Mouse (Mus musculus) testis, postnatal 14 days (tissue): Measurements from ENCODE around the gene Tbx19.

Source experiments
- DNase-seq: peaks from one replicate; pipeline ENCODE4 v3.0.0; 2021; ENCODE audit warnings: low spot score

The Tbx19 gene

DNA sequence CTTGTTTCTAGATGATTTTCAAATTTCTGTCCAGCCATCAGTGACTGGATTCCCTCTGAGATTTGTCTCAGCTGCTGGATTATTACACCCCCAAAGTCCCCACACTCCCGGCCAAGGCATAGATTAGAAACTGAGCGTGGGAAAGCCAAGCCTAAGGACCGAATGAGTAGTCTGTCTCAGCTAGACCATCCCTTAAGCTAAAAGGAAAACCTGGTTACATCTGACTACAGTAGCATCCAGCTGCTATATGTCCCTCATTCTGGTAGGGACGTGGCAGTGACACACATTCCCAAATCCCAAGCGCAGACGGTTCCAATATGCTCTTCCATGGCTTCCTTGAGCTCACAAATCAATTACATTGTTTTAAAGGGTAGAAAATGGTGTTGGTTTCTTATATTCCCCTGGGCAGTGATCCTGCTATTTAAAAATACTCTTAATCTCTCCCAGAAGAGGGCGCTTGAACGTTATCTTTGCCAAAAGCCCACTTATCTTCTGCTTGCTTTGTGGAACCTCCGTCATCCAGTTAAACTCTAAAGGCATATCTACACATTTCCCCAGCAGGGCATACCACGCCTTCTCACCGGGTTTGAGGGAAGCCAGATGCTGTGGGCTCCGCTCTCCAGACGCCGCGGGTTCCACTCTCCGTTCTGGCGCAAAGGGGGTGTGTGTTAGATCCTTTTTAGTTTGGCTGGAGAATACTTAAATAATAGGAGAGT, 46.0 kb downstream of the Tbx19 start:
- DNase-seq: no peak

DNA sequence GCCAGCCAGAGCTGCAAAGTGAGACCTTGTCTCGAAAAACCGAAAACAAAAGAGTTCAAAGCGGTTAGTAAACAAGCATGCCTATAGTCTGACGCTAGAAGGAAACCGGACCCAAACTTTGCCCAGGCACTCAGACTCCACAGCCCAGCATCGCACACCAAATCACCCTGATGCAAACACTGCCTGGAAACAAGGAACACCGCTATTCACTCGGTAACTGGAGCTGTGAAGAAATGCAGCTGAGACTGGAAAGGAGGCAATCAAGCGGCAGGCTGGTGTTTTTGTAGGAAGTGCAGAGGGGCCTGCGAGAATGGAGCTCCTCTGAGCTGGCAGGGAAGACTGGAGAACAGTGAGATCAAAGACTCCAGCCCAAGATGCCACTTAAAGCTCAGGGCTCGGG, 46.9 kb downstream of the Tbx19 start:
- no peak for DNase-seq

DNA sequence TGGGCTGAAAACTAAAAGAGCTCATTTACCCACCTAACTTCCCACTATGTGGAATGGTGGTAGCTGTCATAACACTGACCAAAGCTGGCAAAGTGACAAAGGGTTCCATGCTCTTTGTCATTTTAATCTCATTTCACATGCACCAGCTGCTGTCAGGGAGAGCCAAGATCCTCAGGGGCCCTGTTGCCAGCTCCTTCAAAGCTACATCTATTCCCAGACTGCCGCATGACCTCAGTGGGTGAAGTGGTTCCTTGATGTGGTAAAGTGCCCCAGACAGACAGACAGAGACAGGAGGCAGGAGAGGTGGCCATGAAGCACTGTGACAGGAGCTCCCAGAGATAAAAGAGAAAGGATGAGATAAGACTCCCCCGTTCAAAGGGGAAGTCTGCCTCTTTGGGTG, 49.9 kb downstream of the Tbx19 start:
- no peak for DNase-seq

DNA sequence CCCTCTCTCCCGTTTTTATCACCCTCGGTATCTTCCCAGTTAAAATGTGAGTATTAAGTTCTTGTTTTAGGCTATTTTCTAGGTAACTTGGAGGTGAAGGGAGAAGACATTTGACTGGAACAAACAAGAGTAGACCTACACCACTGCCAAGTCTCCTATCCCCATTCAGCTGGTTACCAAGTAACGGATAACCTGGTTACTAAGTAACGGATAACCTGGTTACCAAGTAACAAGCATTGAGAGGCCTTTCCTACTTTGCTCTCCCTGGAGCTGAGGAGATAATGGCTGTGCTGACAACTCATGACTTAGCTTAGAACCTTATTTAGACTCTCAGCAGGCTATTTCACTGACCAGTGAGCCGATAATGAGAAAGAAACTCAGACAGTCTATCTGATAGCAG, 51.4 kb downstream of the Tbx19 start:
- DNase-seq: no peak

DNA sequence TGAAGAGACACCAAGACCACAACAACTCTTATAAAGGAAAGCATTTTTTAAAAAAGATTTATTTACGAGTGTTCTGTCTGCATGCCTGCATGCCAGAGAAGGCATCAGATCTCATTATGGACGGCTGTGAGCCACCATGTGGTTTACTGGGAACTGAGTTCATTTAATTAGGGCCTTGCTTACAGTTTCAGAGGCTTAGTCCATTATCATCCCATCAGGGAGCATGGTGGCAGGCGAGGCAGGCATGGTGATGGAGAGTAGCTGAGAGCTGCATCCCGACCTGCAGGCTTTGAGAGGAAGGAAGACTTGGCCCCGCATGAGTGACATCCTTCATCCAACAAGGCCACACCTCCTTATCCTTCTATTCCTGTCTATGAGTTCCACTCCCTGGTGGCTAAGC, 52.1 kb downstream of the Tbx19 start:
- DNase-seq: no peak

DNA sequence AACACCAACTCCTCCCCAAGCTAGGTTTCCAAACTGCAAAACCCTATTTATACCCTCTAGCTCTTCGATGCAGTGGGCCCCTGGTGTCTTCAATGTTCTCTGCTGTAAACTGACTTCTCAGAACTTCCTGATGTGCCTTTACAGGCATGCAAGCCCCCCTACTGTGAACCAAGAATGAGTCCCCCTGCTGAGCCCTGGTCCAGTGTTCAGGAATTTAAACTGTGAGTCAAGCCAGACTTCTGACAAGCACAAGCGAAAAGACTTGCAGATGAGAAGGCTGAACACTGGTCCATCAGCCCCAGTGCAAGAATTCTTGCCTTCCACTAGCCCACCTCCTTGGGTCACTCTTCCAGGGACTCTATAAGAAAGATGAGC, 54.6 kb downstream of the Tbx19 start:
- no peak for DNase-seq

DNA sequence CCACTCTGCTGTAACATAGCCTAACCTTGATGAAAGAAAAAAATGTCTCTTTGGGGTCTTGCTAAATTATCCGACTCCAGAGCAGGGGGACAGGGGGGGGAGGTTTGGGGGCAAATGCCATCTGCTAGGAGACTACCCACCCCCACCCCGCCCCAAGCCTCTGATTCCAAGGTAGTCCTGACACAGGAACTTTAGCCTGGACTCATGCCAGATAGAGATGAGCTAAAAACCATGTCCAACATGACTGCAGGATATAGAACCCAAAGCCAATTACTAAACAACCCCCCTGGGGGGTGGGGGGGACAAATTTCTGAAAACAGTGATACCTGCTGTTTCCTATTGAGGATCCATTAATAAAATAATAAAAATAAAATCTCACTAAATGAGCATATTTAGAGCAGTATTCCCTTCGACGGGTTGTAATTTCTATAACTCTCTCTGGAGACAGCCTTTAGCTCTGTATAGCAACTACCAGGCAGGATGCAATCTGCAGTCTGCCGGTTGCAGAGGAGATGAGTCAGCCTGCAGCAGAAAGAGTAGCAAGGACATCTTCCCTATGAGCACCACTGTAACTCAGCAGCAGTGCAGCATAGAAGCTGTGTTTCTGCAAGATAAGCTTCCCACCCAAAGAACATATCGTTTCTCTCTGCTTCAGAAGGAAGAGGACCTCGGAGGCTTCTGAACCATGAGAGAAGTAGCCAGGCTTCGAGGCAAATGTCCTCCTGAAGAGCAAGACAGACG, 55.1 kb downstream of the Tbx19 start:
- DNase-seq: no peak

DNA sequence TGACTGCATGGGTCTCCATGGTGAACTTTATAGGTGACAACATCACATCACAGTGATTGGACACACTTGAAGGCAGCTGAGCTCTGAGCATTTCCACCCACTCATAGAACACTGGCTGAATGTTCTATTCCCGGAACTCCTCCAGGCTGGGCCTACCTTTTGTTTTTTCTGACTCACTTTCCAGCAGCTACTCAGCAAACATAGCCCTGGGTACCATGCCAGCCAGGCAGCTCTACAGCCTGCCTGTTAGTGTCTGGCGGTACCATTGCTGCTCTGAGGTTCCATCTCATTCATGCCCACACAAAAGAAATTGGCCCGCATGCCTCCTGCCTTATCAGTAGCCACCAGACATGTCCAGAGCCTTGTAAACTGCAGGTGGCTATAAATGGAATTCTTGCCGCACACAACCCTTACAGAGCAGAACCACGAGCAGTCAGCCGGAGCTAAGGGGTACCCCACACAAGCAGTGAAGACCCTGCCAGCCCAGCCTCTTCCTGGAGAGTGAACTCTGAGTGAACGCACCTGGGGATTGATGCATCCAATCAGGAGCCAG, 55.8 kb downstream of the Tbx19 start:
- no peak for DNase-seq

DNA sequence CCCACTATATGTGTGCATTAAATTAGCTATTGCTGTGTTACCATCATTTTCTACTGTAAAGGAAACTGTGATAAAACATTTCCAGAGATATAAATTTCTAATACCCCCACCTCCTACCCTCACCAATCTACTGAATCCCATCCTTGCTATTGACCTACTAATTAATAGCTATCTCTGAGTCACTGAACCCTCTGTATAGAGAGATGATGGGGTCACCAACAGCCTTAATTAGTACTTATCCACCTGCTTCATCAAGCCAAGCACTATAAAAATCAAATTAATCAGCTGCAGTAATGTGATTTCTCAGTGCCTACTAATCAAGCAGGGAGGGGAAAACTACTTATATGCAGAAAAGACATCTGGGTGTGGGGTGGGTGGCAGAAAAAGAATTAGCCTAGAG, 61.0 kb downstream of the Tbx19 start:
- no peak for DNase-seq

DNA sequence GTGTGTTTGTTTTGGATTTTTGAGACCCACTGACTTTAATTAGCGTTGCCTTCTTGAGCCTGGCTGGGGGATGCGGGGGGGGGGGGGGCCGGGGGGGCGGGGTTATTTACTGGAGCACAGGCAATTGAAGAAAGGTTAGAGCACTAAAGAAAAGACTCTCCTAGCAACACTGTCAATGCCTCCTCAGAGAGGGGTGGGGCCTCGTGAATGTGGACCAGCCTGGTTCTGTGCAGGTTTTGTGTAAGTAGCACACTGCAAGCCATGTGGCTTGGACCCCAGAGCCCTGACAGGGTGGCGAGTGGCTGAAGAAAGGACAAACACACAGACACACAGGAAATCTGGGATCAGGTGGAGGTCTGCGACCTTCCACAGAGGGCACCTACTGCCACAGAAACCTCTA, 65.7 kb downstream of the Tbx19 start:
- DNase-seq: no peak

DNA sequence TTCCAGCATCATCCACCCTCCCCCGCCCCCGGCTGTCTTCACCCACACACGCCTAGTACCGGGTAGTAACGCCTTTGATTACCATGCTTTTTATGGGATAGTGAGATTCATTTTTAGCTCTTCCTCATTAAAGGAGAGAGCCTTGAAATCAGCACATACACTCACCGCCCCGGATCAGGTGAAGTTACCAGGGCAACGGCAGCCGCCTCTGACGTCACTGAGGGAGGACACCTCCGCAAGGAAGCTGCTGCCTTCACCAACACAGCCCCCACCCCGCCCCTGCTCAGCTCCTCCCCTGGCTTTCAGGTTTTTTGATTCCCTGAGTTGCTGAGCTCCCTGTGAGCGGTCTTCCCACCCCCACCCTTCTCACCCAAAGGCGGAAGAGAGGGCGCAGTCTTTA, 68.9 kb downstream of the Tbx19 start:
- peak; percentile 20 for DNase-seq

DNA sequence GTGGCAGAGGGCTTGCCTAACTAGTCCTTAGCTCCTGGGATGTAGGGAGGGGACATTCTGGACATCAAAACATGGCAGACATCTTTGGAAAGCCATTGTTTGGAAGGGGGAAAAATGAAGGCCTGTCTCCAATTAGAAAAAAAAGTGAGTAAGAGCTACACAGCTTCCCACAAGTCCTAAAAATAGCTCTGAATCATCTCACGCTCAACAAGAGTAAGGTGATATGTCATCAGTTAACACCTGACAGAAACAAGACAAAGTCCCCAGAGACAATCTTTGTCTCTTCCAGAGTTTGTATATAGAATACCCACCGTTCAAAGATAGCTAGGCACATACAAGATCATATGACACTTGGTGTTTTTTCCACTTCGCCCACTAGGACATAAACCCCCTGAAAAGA, 71.0 kb downstream of the Tbx19 start:
- DNase-seq: no peak
